Mouse (Mus musculus) forebrain, embryonic 10.5 days (tissue): Measurements from ENCODE around the gene Xlr4a. TPM values are rescaled to one million over a fixed set of nuclear protein-coding genes. Genes with fewer than 3 reads are reported as not detected.
"Not testable (repeated sequence)": the region's sequence is repeated elsewhere in the genome, so short reads cannot be mapped to it uniquely, and the experiment has no call there.

ENCODE experiments used
- DNase-seq: peaks from one replicate; pipeline ENCODE4 v3.0.0-alpha.2; 2017; ENCODE audit warnings: low spot score; ENCODE audit errors: extremely low spot score
- H3K27ac ChIP-seq: fragments of 300-500 bp; sonication (generic); 2 replicates; pipeline ENCODE4 v1.5.1; 2016; ENCODE audit warnings: mild to moderate bottlenecking
- H3K27me3 ChIP-seq: fragments of 300-500 bp; sonication (generic); 2 replicates; pipeline ENCODE4 v1.6.1; 2016; ENCODE audit warnings: mild to moderate bottlenecking; ENCODE audit not compliant: poor library complexity, severe bottlenecking
- H3K36me3 ChIP-seq: fragments of 300-500 bp; sonication (generic); replicated peaks from 2 replicates; pipeline ENCODE4 v1.6.1; 2016; ENCODE audit warnings: mild to moderate bottlenecking, moderate library complexity
- H3K4me1 ChIP-seq: fragments of 300-500 bp; sonication (generic); 2 replicates; pipeline ENCODE4 v1.6.1; 2016
- H3K4me3 ChIP-seq: fragments of 300-500 bp; sonication (generic); 2 replicates; pipeline ENCODE4 v1.5.1; 2016; ENCODE audit warnings: mild to moderate bottlenecking, moderate library complexity
- H3K9me3 ChIP-seq: fragments of 300-500 bp; sonication (generic); 2 replicates; pipeline ENCODE4 v1.6.1; 2016; ENCODE audit warnings: mild to moderate bottlenecking, moderate library complexity
- WGBS: fragments of 180-500 bp; shearing (Covaris S2); methylation state at CpG from one replicate; pipeline ENCODE4 v1.1.7; 2016; 5-methylcytosine and 5-hydroxymethylcytosine counted together
- polyA plus RNA-seq: library from polyadenylated mRNA; unstranded; fragments of >200 nt; fragmentation: Nextera tagmentation; extraction: Ambion mirVana; gene quantifications from 2 replicates; pipeline ENCODE4 v1.2.1, GENCODE M21; 2016

Gene Xlr4a
- 0.46 and 0.61 TPM in 2 replicates for polyA plus RNA-seq

DNA sequence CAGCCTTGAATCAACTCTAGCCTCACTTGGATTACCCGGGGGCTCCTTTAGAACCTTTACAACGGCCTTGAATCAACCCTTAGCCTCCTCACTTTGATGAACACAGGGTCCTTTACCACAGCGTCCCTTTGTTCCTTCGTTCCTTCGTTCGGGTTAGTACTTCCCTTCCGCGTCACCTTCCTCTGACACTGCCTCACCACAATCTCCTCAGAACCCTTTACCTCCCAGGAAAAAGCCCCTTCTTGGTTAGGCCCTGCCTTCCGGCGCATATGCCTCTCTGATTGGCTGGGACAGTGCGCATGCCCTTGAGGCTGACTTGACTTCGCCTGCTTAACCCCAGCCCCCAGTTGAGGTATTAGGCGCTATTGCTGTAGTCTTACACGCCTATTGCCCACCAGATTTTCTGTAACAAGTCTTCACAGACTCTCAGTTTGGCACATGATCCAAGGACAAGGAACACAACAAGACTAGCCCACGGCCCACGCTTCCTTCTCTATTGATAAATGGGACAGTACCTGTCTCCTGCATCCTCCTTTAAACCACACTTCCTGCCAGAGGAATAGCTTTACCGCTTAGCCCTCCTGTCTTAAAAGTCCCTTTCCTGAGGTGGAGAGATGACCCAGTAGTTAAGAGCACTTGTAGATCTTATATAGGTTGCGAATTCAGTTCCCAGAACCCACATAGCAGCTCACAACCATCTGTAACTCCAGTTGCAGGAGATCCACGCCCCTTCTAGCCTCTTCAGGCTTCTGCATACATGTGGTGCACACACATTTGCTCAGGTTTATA lies at the start of gene Xlr4a:
Gene Xlr4a (minus strand): TSS at position 212 of the 789 bp plus-strand sequence.
- H3K36me3 ChIP-seq, H3K27ac ChIP-seq, H3K9me3 ChIP-seq, DNase-seq, H3K4me1 ChIP-seq, H3K27me3 ChIP-seq, H3K4me3 ChIP-seq: not testable (repeated sequence)
- 83% methylated on average over 19 of the region's 19 CpGs for WGBS

DNA sequence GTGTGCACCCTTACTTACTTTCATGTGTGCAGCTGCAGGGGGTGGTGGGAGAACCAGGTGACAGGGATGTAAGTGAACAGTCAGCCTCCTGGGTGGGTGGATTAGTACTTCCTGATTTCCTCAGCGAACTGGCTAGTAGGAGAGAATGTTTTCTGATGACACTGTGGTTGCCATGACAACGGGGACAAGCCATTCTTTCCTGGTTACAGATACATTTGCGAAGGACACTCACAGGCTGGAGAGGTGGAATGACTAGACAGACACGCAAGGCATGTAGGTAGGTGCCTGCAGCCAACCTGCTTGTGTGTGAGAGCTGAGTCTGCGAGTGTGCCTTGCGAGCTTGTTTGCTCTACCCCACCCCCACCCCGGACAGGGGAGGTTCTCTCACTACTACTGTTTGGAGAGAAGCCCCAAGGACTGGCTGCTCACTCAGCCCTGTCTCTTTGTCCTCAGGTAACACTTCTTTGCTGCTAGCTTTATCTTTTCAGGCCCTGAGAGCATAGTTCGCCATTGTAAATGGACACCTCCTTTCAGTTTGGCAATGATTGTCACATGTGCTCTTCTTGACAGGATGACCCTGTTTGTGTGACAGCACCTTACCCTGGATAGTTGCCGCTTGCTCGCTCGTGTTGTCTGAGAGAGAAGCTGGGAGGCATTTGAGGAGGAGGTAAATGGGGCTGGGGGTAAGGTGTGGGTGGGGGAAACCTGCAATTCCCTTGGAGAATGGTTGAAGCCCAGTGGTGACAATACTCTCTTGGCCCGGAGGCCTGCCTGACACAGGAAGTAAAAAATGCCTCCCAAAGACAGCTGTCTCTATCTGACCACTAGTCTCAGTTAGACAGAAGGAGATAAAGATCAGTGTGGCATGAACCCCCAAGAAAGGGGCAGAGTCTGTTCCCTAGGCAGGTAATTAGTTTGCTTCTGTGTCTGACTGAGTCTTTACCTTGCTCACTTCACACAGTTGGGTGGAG lies 40.9 kb upstream of the Xlr4a start:
- H3K36me3 ChIP-seq, H3K4me1 ChIP-seq, H3K4me3 ChIP-seq, H3K27ac ChIP-seq, DNase-seq, H3K9me3 ChIP-seq, H3K27me3 ChIP-seq: not testable (repeated sequence)
- no CpG with 5 or more reads among the region's 12 CpGs for WGBS

DNA sequence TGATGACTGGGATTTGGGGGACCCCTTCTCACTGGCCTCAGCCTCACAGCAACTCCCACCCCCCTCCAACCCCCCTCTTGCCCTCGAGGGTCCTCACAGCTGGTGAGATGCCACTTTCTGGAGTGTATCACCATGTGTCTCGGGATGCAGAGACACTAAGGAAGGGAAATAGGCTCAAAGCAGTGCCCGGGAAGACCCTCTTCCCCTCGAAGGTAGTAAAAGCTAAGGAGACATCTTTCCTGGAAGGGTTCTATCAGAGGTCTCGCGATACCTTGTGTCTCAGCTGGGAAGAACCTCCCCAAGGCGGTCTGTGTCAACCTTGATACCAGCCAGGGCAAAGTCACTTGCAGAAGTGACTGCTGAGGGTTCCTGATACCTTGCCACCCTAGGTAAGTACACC lies 34.5 kb upstream of the Xlr4a start, which contains the start of gene Gm14685:
Gene Gm14685 (plus strand): TSS at position 301 of the 400 bp plus-strand sequence.
- H3K27me3 ChIP-seq, H3K9me3 ChIP-seq, H3K4me1 ChIP-seq, H3K4me3 ChIP-seq, DNase-seq, H3K27ac ChIP-seq, H3K36me3 ChIP-seq: not testable (repeated sequence)
- no CpG with 5 or more reads among the region's 7 CpGs for WGBS

DNA sequence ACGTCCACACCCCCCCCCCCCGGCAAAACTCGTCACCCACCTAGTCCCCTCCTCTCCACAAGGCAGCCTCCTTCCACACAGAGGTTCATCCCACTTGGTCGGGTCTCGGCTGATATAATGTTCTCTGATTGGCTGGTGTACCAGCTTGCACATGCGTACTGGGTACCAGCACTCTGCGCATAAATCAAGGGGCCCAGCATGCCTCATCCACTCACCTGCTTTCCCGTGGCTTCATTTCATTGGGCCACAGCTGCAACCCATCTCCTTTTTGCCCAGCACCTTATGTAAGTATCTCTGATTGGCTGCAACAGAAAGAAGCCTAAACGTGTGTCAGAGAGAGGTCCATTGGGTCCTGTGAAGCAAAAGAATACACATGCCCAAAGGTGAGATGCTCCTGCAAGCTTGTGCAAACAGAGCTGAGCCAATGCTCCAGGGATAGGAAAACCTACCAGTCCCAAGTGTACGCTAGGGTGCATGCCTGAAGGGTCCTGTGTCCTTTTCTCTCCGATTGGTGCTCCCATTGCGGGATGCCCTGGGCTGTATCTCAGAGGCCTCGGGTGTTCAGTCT lies 14.7 kb upstream of the Xlr4a start, which contains the start of gene Xlr3a:
Gene Xlr3a (minus strand): TSS at position 155 of the 568 bp plus-strand sequence.
- H3K27me3 ChIP-seq, H3K4me3 ChIP-seq, H3K27ac ChIP-seq, H3K9me3 ChIP-seq, DNase-seq, H3K36me3 ChIP-seq, H3K4me1 ChIP-seq: not testable (repeated sequence)
- 81% methylated on average over 13 of the region's 13 CpGs for WGBS

DNA sequence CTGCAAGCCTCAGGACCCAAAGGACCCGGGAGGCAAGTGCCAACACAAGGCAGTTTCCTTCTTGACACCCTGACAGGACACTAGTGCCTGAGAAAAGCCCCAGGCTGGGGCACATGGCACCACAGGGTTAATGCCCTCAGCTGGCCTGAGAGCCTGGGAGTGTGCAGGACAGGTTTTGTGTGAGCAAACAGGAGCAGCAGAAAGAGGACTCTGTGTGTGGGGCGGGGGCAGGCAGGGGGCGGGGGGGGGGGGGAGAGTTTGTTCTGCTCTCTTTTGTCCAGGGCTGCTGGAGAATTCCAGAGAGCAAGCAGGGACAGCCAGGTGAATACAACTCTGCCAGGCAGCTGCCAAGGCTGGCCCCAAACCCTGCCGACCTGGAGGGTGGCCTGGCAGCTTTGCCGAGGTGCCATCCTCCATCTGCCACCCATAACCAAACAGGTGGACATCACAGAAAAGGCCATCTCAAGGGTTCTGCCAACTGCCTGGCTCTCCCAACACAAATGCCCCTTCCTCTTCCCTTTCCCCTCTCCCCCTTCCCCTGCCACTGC lies 15.4 kb downstream of the Xlr4a start:
- H3K9me3 ChIP-seq, H3K4me3 ChIP-seq: not testable (repeated sequence)

DNA sequence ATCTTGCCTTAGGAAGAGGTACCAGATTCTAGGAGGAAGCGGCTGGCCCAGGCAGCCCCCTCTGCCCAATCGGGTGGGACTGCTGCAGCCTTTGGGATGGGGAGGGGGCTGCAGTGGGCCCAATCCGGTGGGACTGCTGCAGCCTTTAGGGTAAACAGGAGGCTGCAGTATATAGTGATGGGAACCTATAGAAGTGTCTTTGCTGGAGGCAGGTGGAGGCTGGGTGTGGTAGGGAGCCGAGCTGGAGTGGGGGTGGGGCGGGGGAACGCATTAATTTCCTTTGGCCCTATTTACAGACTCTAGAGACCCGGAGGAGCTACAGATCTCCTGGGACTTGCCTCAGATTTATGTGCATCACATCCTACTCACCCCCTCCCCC lies 17.9 kb downstream of the Xlr4a start, which contains the start of gene Pnma3:
Gene Pnma3 (plus strand): TSS at position 373 of the 379 bp plus-strand sequence.
- DNase-seq: no peak
- H3K27ac ChIP-seq: peak within 1 kb of the TSS; percentile 70
- WGBS: 40% methylated on average over 7 of the region's 7 CpGs
- H3K27me3 ChIP-seq: peaks cover 33% of the 10 kb centered on the region
- peaks cover 12% of the 10 kb centered on the region for H3K4me1 ChIP-seq
- no peaks in the 10 kb centered on the region for H3K9me3 ChIP-seq
- H3K4me3 ChIP-seq: peak within 1 kb of the TSS; percentile 44
- no peaks in the 10 kb centered on the region for H3K36me3 ChIP-seq

More for the DNA sequence above, 15.4 kb downstream of the Xlr4a start:
- 67% methylated on average over 1 of the region's 5 CpGs for WGBS
- Histone ChIP-seq H3K27me3 (peaks cover 33% of the 10 kb centered on the region), H3K4me1 (peaks cover 12% of the 10 kb centered on the region)
- DNase-seq, H3K36me3 ChIP-seq, H3K27ac ChIP-seq: not testable (repeated sequence)

DNA sequence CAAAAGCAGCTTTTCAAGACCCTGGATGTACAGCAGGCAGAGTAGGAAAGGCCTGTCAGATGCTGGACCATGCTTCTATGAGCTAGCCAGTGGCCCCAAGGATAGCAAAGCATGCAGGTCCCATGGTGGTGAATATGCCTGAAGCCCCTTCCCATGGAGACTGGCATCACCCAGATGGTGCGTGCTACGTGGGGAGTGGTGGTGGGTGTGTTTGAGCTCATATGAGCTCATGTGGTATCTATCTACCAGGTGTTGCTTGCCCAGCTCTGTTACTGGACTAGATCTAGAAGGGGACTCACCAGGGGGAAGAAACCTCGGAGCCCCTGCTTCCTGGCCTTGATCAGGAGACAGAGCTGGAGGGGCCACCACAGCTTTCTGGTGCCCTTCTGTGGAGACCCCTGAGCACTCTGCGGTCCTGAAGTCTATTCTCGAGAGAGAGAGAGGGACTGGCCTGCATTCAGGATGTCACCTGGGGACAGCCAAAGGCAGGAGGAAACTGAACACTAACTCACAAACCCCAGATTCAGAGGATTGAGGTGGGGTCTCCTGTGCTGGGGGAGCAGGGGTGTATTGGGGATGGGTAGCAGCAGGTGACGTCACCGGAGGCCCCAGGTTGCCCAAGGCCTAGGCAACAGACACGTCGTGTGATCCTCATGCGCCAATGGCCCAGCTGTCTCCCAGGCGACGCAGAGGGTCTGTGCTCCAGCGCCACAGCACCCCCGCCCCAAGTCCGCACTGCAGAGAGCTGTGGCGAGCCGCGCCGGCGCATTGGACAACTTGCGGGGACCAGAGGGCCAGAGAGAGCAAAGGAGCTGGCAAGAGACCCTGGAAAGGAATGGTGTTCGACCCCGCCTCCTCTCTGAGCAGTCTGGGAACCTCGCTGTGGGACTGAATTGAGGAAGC lies 18.5 kb downstream of the Xlr4a start:
- peak overlapping the region; percentile 70 for H3K27ac ChIP-seq
- no peaks in the 10 kb centered on the region for H3K9me3 ChIP-seq
- H3K27me3 ChIP-seq: peaks cover 33% of the 10 kb centered on the region
- peak overlapping the region; percentile 44 for H3K4me3 ChIP-seq
- H3K36me3 ChIP-seq: no peaks in the 10 kb centered on the region
- DNase-seq: peak; percentile 35
- WGBS: 35% methylated on average over 24 of the region's 24 CpGs
- peaks cover 12% of the 10 kb centered on the region for H3K4me1 ChIP-seq

DNA sequence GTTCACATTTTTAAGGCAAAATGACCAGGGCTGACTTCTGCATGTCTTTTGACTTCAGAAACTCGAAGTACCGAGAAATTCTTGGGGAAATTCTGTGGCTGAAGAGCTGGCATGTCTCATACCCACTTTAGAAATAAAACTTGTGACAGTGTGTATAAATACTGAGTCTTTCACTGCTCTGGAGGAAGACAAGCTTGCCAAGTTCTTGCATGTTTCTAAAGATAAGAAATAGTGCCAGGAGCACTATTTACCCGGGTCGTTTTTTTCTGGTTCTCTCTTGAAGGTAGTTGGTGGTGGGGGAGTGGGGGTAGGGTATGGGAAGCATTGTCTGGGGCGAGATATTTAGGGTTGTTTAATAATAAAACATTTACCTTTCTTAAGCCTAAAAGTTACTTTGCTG lies 20.0 kb downstream of the Xlr4a start:
- Histone ChIP-seq H3K4me3 (no peak overlapping the region), H3K9me3 (no peaks in the 10 kb centered on the region), H3K27ac (no peak overlapping the region), H3K27me3 (peaks cover 33% of the 10 kb centered on the region), H3K36me3 (no peaks in the 10 kb centered on the region), H3K4me1 (peaks cover 12% of the 10 kb centered on the region)
- DNase-seq: no peak
- WGBS: 55% methylated on average over 5 of the region's 5 CpGs

DNA sequence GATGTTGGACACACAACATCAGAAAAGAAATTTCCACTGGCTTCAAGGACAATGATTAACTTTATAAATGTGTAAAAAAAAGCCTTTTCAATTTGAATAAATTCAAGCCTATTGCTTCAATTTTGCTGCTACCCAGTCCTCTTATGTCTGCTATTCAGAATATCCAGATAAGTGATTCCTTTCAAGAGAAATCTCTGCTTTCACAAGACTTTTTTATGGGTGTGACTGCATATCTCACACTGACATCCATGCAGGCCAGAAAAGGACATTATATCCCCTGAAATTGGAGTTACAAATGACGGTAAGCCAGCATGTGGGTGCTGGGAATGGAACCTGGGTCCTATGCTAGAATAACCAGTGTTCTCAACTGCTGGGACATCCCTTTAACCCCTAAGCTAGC lies 20.8 kb downstream of the Xlr4a start:
- H3K27ac ChIP-seq: no peak overlapping the region
- H3K36me3 ChIP-seq: no peaks in the 10 kb centered on the region
- peaks cover 33% of the 10 kb centered on the region for H3K27me3 ChIP-seq
- 88% methylated on average over 1 of the region's 1 CpGs for WGBS
- no peak overlapping the region for H3K4me3 ChIP-seq
- H3K9me3 ChIP-seq: no peaks in the 10 kb centered on the region
- peaks cover 12% of the 10 kb centered on the region for H3K4me1 ChIP-seq
- no peak for DNase-seq

DNA sequence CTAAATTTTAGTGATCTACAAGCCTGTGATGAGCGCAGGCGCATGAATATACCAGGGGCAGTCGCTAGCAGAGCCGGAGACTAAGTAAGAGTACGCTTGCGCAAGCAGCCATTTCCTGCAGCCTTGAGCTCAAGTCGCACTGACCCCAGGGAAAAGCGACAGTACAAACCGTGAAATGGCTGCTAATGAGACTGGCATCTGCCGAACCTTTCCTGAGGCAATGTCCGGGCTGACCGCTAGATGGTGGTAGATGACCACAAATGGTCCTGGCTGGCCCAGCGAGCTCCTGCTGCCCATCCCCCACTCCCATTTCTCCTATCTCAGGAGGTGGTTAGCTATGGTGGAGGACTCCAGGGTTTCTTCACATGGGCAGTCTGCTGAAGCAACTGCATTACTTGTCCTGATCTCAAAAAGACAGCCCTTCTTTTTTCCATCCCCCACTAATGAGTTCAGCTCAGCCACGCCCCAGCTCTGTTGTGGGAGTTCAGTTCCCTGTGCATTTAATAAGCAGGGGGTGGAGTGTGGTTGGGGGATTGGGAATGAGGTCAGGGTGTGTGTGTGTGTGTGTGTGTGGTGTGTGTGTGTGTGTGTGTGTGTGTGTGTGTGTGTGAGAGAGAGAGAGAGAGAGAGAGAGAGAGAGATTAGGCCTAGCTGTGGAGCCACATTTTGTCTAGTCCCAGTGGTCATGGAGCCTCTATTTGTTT lies 28.3 kb downstream of the Xlr4a start:
- peak overlapping the region; percentile 20; the same call in 1 of the 2 replicates for H3K4me3 ChIP-seq
- H3K4me1 ChIP-seq: no peaks in the 10 kb centered on the region
- no peaks in the 10 kb centered on the region for H3K9me3 ChIP-seq
- 14% methylated on average over 14 of the region's 14 CpGs for WGBS
- DNase-seq: peak; percentile 87
- H3K27ac ChIP-seq: peak overlapping the region; percentile 74
- no peaks in the 10 kb centered on the region for H3K36me3 ChIP-seq
- peaks cover 5% of the 10 kb centered on the region for H3K27me3 ChIP-seq

DNA sequence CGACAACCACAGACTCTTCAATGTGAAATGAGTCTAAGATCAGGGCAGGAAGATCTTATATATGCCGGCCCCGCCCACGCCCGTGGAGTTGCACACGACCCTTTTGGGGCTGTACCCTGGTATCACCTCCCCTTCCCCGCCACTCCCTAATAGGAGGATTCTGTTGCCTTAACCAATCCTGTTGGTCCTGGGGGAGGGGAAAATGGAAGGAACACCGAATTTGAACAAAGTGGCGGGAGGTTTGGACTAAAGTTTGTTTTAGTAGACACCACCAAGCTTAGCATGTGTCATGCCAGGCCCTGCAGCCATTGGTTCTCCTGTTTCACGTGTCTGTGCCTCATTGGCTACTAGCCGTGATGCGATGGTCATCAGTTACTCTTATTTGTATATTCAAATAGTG lies 42.6 kb downstream of the Xlr4a start:
- Histone ChIP-seq H3K9me3 (no peaks in the 10 kb centered on the region), H3K4me1 (no peaks in the 10 kb centered on the region), H3K36me3 (no peaks in the 10 kb centered on the region), H3K27me3 (peaks cover 20% of the 10 kb centered on the region), H3K27ac (no peak overlapping the region), H3K4me3 (no peak overlapping the region)
- 83% methylated on average over 12 of the region's 12 CpGs for WGBS
- no peak for DNase-seq
